In genomic region chr11:50275568-50276151, GRCm38 (mm10) we compare ENCODE assay signal across 10 mouse cellular contexts. TPM values are rescaled to one million over a fixed set of nuclear protein-coding genes. Genes with fewer than 3 reads are reported as not detected.
DNase-seq lines count a peak whose midpoint lies in the region; ATAC-seq and TF ChIP-seq lines count a peak whose summit lies in the region.
"Had no signal": no experiment of that assay in that cellular context is flagged by ENCODE, and none has a peak within 500 bp of the region (broad histone marks: within the 10 kb centered on the region; RNA-seq: fewer than 3 reads in every experiment).

No protein-coding gene starts in this region.

- TF ChIP-seq CTCF in liver, embryonic 14.5 days (IDR thresholded peaks at IDR 0.05; ENCODE audit: low read depth) = no peak

- H3K4me3 ChIP-seq in heart, embryonic 10.5 days = no peak overlapping the region
- H3K4me3 ChIP-seq in liver, embryonic 14.5 days (ENCODE audit: insufficient read depth in 1 of 2, low read depth in 2 of 2, low read length in 2 of 2) = no peak overlapping the region
- no peak overlapping the region for H3K4me3 ChIP-seq in hindbrain, embryonic 10.5 days
- H3K4me3 ChIP-seq: erythroblast, embryonic 14.5 days; hindbrain, embryonic 12.5 days had no signal

- WGBS in heart, embryonic 10.5 days = 56% methylated on average over 5 of the region's 5 CpGs
- WGBS in liver, embryonic 14.5 days (ENCODE audit: insufficient replicate concordance) = 40% methylated on average over 5 of the region's 5 CpGs
- WGBS in hindbrain, embryonic 10.5 days = 87% methylated on average over 5 of the region's 5 CpGs

- peak; percentile 84 for ATAC-seq in common myeloid progenitor, adult 5-6 weeks (replicated peaks; ENCODE audit: low read depth, poor library complexity, severe bottlenecking)
- ATAC-seq in liver, embryonic 14.5 days (ENCODE audit: insufficient read depth) = peak; percentile 37; the same call in 1 of the 2 replicates

- no peaks in the 10 kb centered on the region for H3K27me3 ChIP-seq in heart, embryonic 10.5 days (ENCODE audit: insufficient read depth, poor library complexity, severe bottlenecking)
- H3K27me3 ChIP-seq in liver, embryonic 14.5 days (ENCODE audit: control insufficient read depth, insufficient read depth, low read length) = no peaks in the 10 kb centered on the region
- H3K27me3 ChIP-seq in hindbrain, embryonic 10.5 days (ENCODE audit: insufficient read depth, poor library complexity, severe bottlenecking) = no peaks in the 10 kb centered on the region
- H3K27me3 ChIP-seq: hindbrain, embryonic 12.5 days had no signal

- H3K9ac ChIP-seq in liver, embryonic 14.5 days (replicated peaks) = no peak overlapping the region
- H3K9ac ChIP-seq: hindbrain, embryonic 12.5 days had no signal

- no peak for TF ChIP-seq EP300 in liver, embryonic 14.5 days (IDR thresholded peaks at IDR 0.05; ENCODE audit: low read depth)

- H3K4me1 ChIP-seq in heart, embryonic 10.5 days = peaks cover 39% of the 10 kb centered on the region
- H3K4me1 ChIP-seq in liver, embryonic 14.5 days (replicated peaks; ENCODE audit: control insufficient read depth in 2 of 2, insufficient read depth in 2 of 2, low read length in 1 of 2) = peaks cover 2 to 8% of the 10 kb centered on the region in 2 experiments; a peak in 1 of 4 replicates
- H3K4me1 ChIP-seq in hindbrain, embryonic 10.5 days (replicated peaks) = no peaks in the 10 kb centered on the region

- peaks cover 21% of the 10 kb centered on the region for H3K36me3 ChIP-seq in heart, embryonic 10.5 days
- H3K36me3 ChIP-seq in liver, embryonic 14.5 days (replicated peaks; ENCODE audit: control insufficient read depth, insufficient read depth, low read depth) = no peaks in the 10 kb centered on the region
- peaks cover 46% of the 10 kb centered on the region for H3K36me3 ChIP-seq in hindbrain, embryonic 10.5 days

- H3K9me3 ChIP-seq in heart, embryonic 10.5 days = no peaks in the 10 kb centered on the region
- no peaks in the 10 kb centered on the region for H3K9me3 ChIP-seq in liver, embryonic 14.5 days (ENCODE audit: control insufficient read depth, low read length)
- no peaks in the 10 kb centered on the region for H3K9me3 ChIP-seq in hindbrain, embryonic 10.5 days
- H3K9me3 ChIP-seq: hindbrain, embryonic 12.5 days had no signal

- no peak overlapping the region for H3K4me2 ChIP-seq in liver, embryonic 14.5 days (ENCODE audit: low read depth)
- H3K4me2 ChIP-seq: hindbrain, embryonic 12.5 days had no signal

- intact Hi-C loops in heart, postnatal 36 days (cut with DNase I) = no loop called here
- intact Hi-C loops in left cerebral cortex, postnatal 4 days (cut with DNase I) = no loop called here

- DNase-seq in heart, embryonic 10.5 days (ENCODE audit: low spot score) = peak; percentile 74
- DNase-seq in heart, postnatal 36 days = no peak
- peak; percentile 85 for DNase-seq in 3T3-L1 (ENCODE audit: low read depth, low spot score)
- no peak for DNase-seq in liver, embryonic 14.5 days (ENCODE audit: low read depth in 3 of 3, low spot score in 3 of 3)
- DNase-seq in c-Kit-positive CD71-positive TER-119-positive erythroid progenitor cells, embryonic 14.5 days (ENCODE audit: low spot score) = no peak
- DNase-seq in left cerebral cortex, postnatal 4 days = no peak
- no peak for DNase-seq in hindbrain, embryonic 10.5 days (ENCODE audit: low spot score)

- H3K27ac ChIP-seq in heart, embryonic 10.5 days = peak overlapping the region; percentile 50; the same call in 1 of the 2 replicates
- no peak overlapping the region for H3K27ac ChIP-seq in liver, embryonic 14.5 days
- no peak overlapping the region for H3K27ac ChIP-seq in hindbrain, embryonic 10.5 days
- H3K27ac ChIP-seq: hindbrain, embryonic 12.5 days had no signal

RNA-seq across cellular contexts. Expression of gene Maml1, which starts 16.5 kb away (rescaled TPM):
- polyA plus RNA-seq in heart, embryonic 10.5 days (2016; fragmentation: Nextera tagmentation; extraction: Ambion mirVana) = 3.3 and 4.7 TPM in 2 replicates
- 10 to 100 TPM; 11.5 to 11.8 TPM for total RNA-seq in heart, postnatal 36 days (2021)
- total RNA-seq in common myeloid progenitor, adult 5-6 weeks (2017) = 6.4 and 9.0 TPM in 2 replicates
- 3.3 and 3.4 TPM in 2 replicates for polyA plus RNA-seq in liver, embryonic 14.5 days (2012; rRNA removed)
- 1.9 and 2.5 TPM in 2 replicates for polyA plus RNA-seq in liver, embryonic 14.5 days (2014; fragmentation: Nextera tagmentation; extraction: Ambion mirVana)
- 10 to 100 TPM; 11.9 to 12.5 TPM for total RNA-seq in left cerebral cortex, postnatal 4 days (2021)
- polyA plus RNA-seq in hindbrain, embryonic 10.5 days (2016; fragmentation: Nextera tagmentation; extraction: Ambion mirVana) = 4.7 and 5.9 TPM in 2 replicates

RNA-seq across cellular contexts. Expression of gene Ltc4s, which starts 37.2 kb away (rescaled TPM):
- 0.42 and 0.60 TPM in 2 replicates for polyA plus RNA-seq in heart, embryonic 10.5 days (2016; fragmentation: Nextera tagmentation; extraction: Ambion mirVana)
- total RNA-seq in heart, postnatal 36 days (2021) = 1 to 10 TPM; 5.5 to 8.6 TPM
- total RNA-seq in common myeloid progenitor, adult 5-6 weeks (2017) = 3.6 and 5.0 TPM in 2 replicates
- polyA plus RNA-seq in liver, embryonic 14.5 days (2012; rRNA removed) = 0.54 and 0.81 TPM in 2 replicates
- 0.61 and 0.83 TPM in 2 replicates for polyA plus RNA-seq in liver, embryonic 14.5 days (2014; fragmentation: Nextera tagmentation; extraction: Ambion mirVana)
- 1 to 10 TPM; 3.1 to 4.1 TPM for total RNA-seq in left cerebral cortex, postnatal 4 days (2021)
- 1.4 and 1.8 TPM in 2 replicates for polyA plus RNA-seq in hindbrain, embryonic 10.5 days (2016; fragmentation: Nextera tagmentation; extraction: Ambion mirVana)
- polyA plus RNA-seq: erythroblast, embryonic 14.5 days had no signal

RNA-seq across cellular contexts. Expression of gene Canx, which starts 49.8 kb away (rescaled TPM):
- polyA plus RNA-seq in heart, embryonic 10.5 days (2016; fragmentation: Nextera tagmentation; extraction: Ambion mirVana) = 354 and 363 TPM in 2 replicates
- 100 to 1,000 TPM; 301 to 316 TPM for total RNA-seq in heart, postnatal 36 days (2021)
- total RNA-seq in common myeloid progenitor, adult 5-6 weeks (2017) = 1,004 and 1,241 TPM in 2 replicates
- 55.3 and 91.6 TPM in 2 replicates for polyA plus RNA-seq in liver, embryonic 14.5 days (2012; rRNA removed)
- polyA plus RNA-seq in liver, embryonic 14.5 days (2014; fragmentation: Nextera tagmentation; extraction: Ambion mirVana) = 136 and 143 TPM in 2 replicates
- 100 to 1,000 TPM; 377 to 394 TPM for total RNA-seq in left cerebral cortex, postnatal 4 days (2021)
- 242 and 331 TPM in 2 replicates for polyA plus RNA-seq in hindbrain, embryonic 10.5 days (2016; fragmentation: Nextera tagmentation; extraction: Ambion mirVana)

Comparison
In these comparisons a context has a peak if more than half of its experiments do, and no peak if none do; other contexts are left out.
1. DNase-seq: peak in heart, embryonic 10.5 days (single experiment) and 3T3-L1 (single experiment); none in heart, postnatal 36 days (0 of 2), liver, embryonic 14.5 days (0 of 3), c-Kit-positive CD71-positive TER-119-positive erythroid progenitor cells, embryonic 14.5 days (single experiment), left cerebral cortex, postnatal 4 days (single experiment) and hindbrain, embryonic 10.5 days (single experiment).